Mouse (Mus musculus) midbrain, embryonic 12.5 days (tissue): ENCODE results near the gene Megf6. TPM values are rescaled to one million over a fixed set of nuclear protein-coding genes. Genes with fewer than 3 reads are reported as not detected.

Source experiments
- ATAC-seq: fragments of 200-750 bp; cut with Nextera tagmentation; 2 replicates; pipeline ENCODE4 v1.8.0; 2017; ENCODE audit warnings: low read depth, moderate TSS enrichment, moderate library complexity; ENCODE audit not compliant: low FRiP score
- H3K27ac ChIP-seq: fragments of 300-500 bp; sonication (generic); replicated peaks from 2 replicates; pipeline ENCODE4 v1.5.1; 2016; ENCODE audit warnings: mild to moderate bottlenecking
- H3K27me3 ChIP-seq: fragments of 300-500 bp; sonication (generic); 2 replicates; pipeline ENCODE4 v1.6.1; 2016; ENCODE audit warnings: mild to moderate bottlenecking
- H3K36me3 ChIP-seq: fragments of 300-500 bp; sonication (generic); 2 replicates; pipeline ENCODE4 v1.6.1; 2016
- H3K4me1 ChIP-seq: fragments of 300-500 bp; sonication (generic); 2 replicates; pipeline ENCODE4 v1.6.1; 2016
- H3K4me2 ChIP-seq: fragments of 300-500 bp; sonication (generic); replicated peaks from 2 replicates; pipeline ENCODE4 v1.6.1; 2016; ENCODE audit warnings: mild to moderate bottlenecking, moderate library complexity
- H3K4me3 ChIP-seq: fragments of 300-500 bp; sonication (generic); 2 replicates; pipeline ENCODE4 v1.5.1; 2016; ENCODE audit warnings: mild to moderate bottlenecking
- H3K9ac ChIP-seq: fragments of 300-500 bp; sonication (generic); replicated peaks from 2 replicates; pipeline ENCODE4 v1.6.1; 2016; ENCODE audit warnings: mild to moderate bottlenecking, moderate library complexity
- H3K9me3 ChIP-seq: fragments of 300-500 bp; sonication (generic); 2 replicates; pipeline ENCODE4 v1.6.1; 2016; ENCODE audit warnings: mild to moderate bottlenecking
- WGBS: fragments of 180-500 bp; shearing (Covaris S2); methylation state at CpG from one replicate; pipeline ENCODE4 v1.1.7; 2016; 5-methylcytosine and 5-hydroxymethylcytosine counted together
- polyA plus RNA-seq: library from polyadenylated mRNA; unstranded; fragments of >200 nt; fragmentation: Nextera tagmentation; extraction: Ambion mirVana; gene quantifications from 2 replicates; pipeline ENCODE4 v1.2.1, GENCODE M21; 2016

Megf6 gene
- polyA plus RNA-seq, 1 experiment from 2014 or later: 29.5 TPM

GRCm38 (mm10) chr4:154267511-154267910 lies 97.0 kb downstream of the Megf6 start:
- 85% methylated on average over 6 of the region's 6 CpGs for WGBS
- H3K9me3 ChIP-seq: 0 out of 2 replicates have a peak, but pooled peaks cover 2% of the 10 kb centered on the region
- no peak for ATAC-seq
- no peaks in the 10 kb centered on the region for H3K4me1 ChIP-seq
- H3K36me3 ChIP-seq: peaks cover 10% of the 10 kb centered on the region
- H3K4me2 ChIP-seq: no peak overlapping the region
- no peak overlapping the region for H3K4me3 ChIP-seq
- no peak overlapping the region for H3K27ac ChIP-seq
- no peak overlapping the region for H3K9ac ChIP-seq
- no peaks in the 10 kb centered on the region for H3K27me3 ChIP-seq

GRCm38 (mm10) chr4:154269520-154269919 lies 99.0 kb downstream of the Megf6 start:
- no peaks in the 10 kb centered on the region for H3K27me3 ChIP-seq
- no peak overlapping the region for H3K4me2 ChIP-seq
- no peaks in the 10 kb centered on the region for H3K9me3 ChIP-seq
- peaks cover 9% of the 10 kb centered on the region for H3K36me3 ChIP-seq
- no peak overlapping the region for H3K27ac ChIP-seq
- H3K4me3 ChIP-seq: no peak overlapping the region
- ATAC-seq: no peak
- no peak overlapping the region for H3K9ac ChIP-seq
- WGBS: 61% methylated on average over 10 of the region's 10 CpGs
- H3K4me1 ChIP-seq: no peaks in the 10 kb centered on the region

- no peak overlapping the region for H3K4me2 ChIP-seq
- 47% methylated on average over 3 of the region's 3 CpGs for WGBS
These were observed 102.5 kb downstream of the Megf6 start for GRCm38 (mm10) chr4:154273000-154273399.

GRCm38 (mm10) chr4:154279481-154279880 lies 109.0 kb downstream of the Megf6 start:
- Histone ChIP-seq H3K27ac (no peak overlapping the region), H3K4me2 (no peak overlapping the region), H3K36me3 (peaks cover 3% of the 10 kb centered on the region), H3K4me1 (no peaks in the 10 kb centered on the region), H3K9ac (no peak overlapping the region), H3K4me3 (no peak overlapping the region), H3K9me3 (no peaks in the 10 kb centered on the region), H3K27me3 (0 out of 2 replicates have a peak, but pooled peaks cover 4% of the 10 kb centered on the region)
- ATAC-seq: no peak
- WGBS: 88% methylated on average over 9 of the region's 9 CpGs

More at GRCm38 (mm10) chr4:154273000-154273399, 102.5 kb downstream of the Megf6 start:
- Histone ChIP-seq H3K9ac (no peak overlapping the region), H3K36me3 (peaks cover 12% of the 10 kb centered on the region), H3K4me3 (no peak overlapping the region), H3K27ac (no peak overlapping the region), H3K9me3 (no peaks in the 10 kb centered on the region), H3K4me1 (no peaks in the 10 kb centered on the region), H3K27me3 (no peaks in the 10 kb centered on the region)
- ATAC-seq: no peak

DNA sequence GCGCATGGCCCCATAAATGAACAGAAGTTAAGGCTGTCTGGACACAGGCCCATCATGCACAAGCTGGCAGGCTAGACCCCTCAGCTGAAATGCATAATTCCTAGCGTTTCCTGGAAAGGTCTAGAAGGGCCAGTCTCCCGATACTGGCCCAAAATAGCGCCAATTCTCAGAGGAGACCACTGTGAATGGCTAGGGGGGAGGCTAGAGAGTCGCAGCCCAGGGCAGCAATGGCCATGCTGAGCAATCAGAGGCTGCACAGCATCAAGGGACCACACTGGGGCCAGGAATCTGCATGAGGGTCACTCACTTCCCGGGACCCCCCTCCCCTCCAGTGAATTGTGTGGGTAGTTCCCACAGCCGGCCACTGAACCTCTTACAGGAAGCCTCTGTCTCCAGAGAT lies 113.1 kb downstream of the Megf6 start:
- Histone ChIP-seq H3K4me1 (no peaks in the 10 kb centered on the region), H3K4me2 (no peak overlapping the region), H3K27me3 (peaks cover 4% of the 10 kb centered on the region; the same call in 1 of the 2 replicates), H3K4me3 (no peak overlapping the region), H3K9me3 (no peaks in the 10 kb centered on the region), H3K36me3 (no peaks in the 10 kb centered on the region), H3K9ac (no peak overlapping the region), H3K27ac (no peak overlapping the region)
- no peak for ATAC-seq
- WGBS: 79% methylated on average over 7 of the region's 7 CpGs

GRCm38 (mm10) chr4:154293735-154294201 lies 123.2 kb downstream of the Megf6 start:
- H3K36me3 ChIP-seq: no peaks in the 10 kb centered on the region
- H3K4me1 ChIP-seq: no peaks in the 10 kb centered on the region
- H3K9ac ChIP-seq: no peak overlapping the region
- WGBS: 62% methylated on average over 4 of the region's 4 CpGs
- no peak overlapping the region for H3K4me3 ChIP-seq
- ATAC-seq: no peak
- H3K4me2 ChIP-seq: no peak overlapping the region
- H3K27me3 ChIP-seq: peaks cover 17% of the 10 kb centered on the region
- H3K9me3 ChIP-seq: no peaks in the 10 kb centered on the region
- H3K27ac ChIP-seq: no peak overlapping the region

GRCm38 (mm10) chr4:154294262-154294731 lies 123.8 kb downstream of the Megf6 start:
- no peak overlapping the region for H3K9ac ChIP-seq
- H3K4me3 ChIP-seq: no peak overlapping the region
- no peak for ATAC-seq
- no peaks in the 10 kb centered on the region for H3K9me3 ChIP-seq
- H3K27ac ChIP-seq: no peak overlapping the region
- H3K27me3 ChIP-seq: peaks cover 22% of the 10 kb centered on the region
- no peaks in the 10 kb centered on the region for H3K4me1 ChIP-seq
- WGBS: 48% methylated on average over 8 of the region's 8 CpGs
- no peaks in the 10 kb centered on the region for H3K36me3 ChIP-seq
- H3K4me2 ChIP-seq: no peak overlapping the region

DNA sequence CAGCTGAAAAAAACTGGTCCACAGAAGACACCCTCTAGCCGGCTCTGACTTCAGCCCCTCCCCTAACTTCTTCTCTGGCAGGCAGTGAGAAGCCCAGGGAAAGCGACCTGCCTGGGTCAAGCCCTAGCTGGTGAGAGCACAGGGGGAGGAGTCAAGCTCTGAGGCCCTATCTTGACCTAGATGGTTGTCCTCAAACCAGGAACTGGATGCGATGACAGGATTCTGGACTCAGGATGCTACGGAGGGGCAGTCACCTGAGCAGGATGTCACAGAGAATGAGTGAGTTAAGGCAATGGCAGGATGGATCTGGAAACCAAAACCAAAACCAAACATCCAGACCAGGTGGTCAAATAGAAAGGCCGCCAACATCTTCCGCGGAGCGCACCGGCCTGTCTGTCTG lies 127.2 kb downstream of the Megf6 start:
- WGBS: 41% methylated on average over 9 of the region's 9 CpGs
- H3K9me3 ChIP-seq: no peaks in the 10 kb centered on the region
- H3K4me3 ChIP-seq: no peak overlapping the region
- ATAC-seq: no peak
- H3K4me1 ChIP-seq: peaks cover 10% of the 10 kb centered on the region
- no peak overlapping the region for H3K27ac ChIP-seq
- no peak overlapping the region for H3K4me2 ChIP-seq
- peaks cover 55% of the 10 kb centered on the region for H3K27me3 ChIP-seq
- no peaks in the 10 kb centered on the region for H3K36me3 ChIP-seq
- H3K9ac ChIP-seq: no peak overlapping the region

- peaks cover 10% of the 10 kb centered on the region for H3K4me1 ChIP-seq
- no peak overlapping the region; the same call in 1 of the 2 replicates for H3K9ac ChIP-seq
- H3K4me3 ChIP-seq: peak overlapping the region; percentile 47
- H3K27ac ChIP-seq: no peak overlapping the region
- no peaks in the 10 kb centered on the region for H3K9me3 ChIP-seq
- H3K27me3 ChIP-seq: peaks cover 56% of the 10 kb centered on the region
- H3K4me2 ChIP-seq: peak overlapping the region; percentile 81
- no peaks in the 10 kb centered on the region for H3K36me3 ChIP-seq
- WGBS: under 1% methylated on average over 60 of the region's 66 CpGs
- peak; percentile 44 for ATAC-seq
These were observed 129.2 kb downstream of the Megf6 start for GRCm38 (mm10) chr4:154299541-154300271.

GRCm38 (mm10) chr4:154301466-154301881 lies 130.9 kb downstream of the Megf6 start, which contains the start of gene Arhgef16:
TSS of gene Arhgef16 (minus strand) at chr4:154301676.
- 27% methylated on average over 7 of the region's 7 CpGs for WGBS
- Histone ChIP-seq H3K36me3 (no peaks in the 10 kb centered on the region), H3K27me3 (peaks cover 56% of the 10 kb centered on the region), H3K27ac (no peak within 1 kb of the TSS), H3K9me3 (no peaks in the 10 kb centered on the region), H3K4me3 (no peak within 1 kb of the TSS), H3K4me2 (no peak within 1 kb of the TSS), H3K4me1 (peaks cover 10% of the 10 kb centered on the region), H3K9ac (no peak within 1 kb of the TSS)
- peak; percentile 41; the same call in 1 of the 2 replicates for ATAC-seq

- H3K4me2 ChIP-seq: no peak overlapping the region
- no peaks in the 10 kb centered on the region for H3K36me3 ChIP-seq
- H3K9me3 ChIP-seq: no peaks in the 10 kb centered on the region
- WGBS: 81% methylated on average over 2 of the region's 2 CpGs
- no peak overlapping the region for H3K27ac ChIP-seq
- no peak overlapping the region for H3K4me3 ChIP-seq
- H3K4me1 ChIP-seq: peaks cover 7% of the 10 kb centered on the region; the same call in 1 of the 2 replicates
- H3K27me3 ChIP-seq: peaks cover 7% of the 10 kb centered on the region
- no peak for ATAC-seq
- no peak overlapping the region for H3K9ac ChIP-seq
These were observed 138.6 kb downstream of the Megf6 start for GRCm38 (mm10) chr4:154309131-154309530.

- H3K27ac ChIP-seq: no peak overlapping the region
- ATAC-seq: no peak
- H3K27me3 ChIP-seq: peaks cover 10% of the 10 kb centered on the region
- H3K4me2 ChIP-seq: no peak overlapping the region
- no peaks in the 10 kb centered on the region for H3K9me3 ChIP-seq
- no peak overlapping the region for H3K9ac ChIP-seq
- no peak overlapping the region for H3K4me3 ChIP-seq
- H3K36me3 ChIP-seq: no peaks in the 10 kb centered on the region
- WGBS: 84% methylated on average over 9 of the region's 9 CpGs
- peaks cover 7% of the 10 kb centered on the region; the same call in 1 of the 2 replicates for H3K4me1 ChIP-seq
These were observed 140.2 kb downstream of the Megf6 start for GRCm38 (mm10) chr4:154310576-154311262.
